Mouse (Mus musculus) ES-Bruce4 (cell line): Measurements from ENCODE around the gene Pgm1. TPM values are rescaled to one million over a fixed set of nuclear protein-coding genes. Genes with fewer than 3 reads are reported as not detected.

ENCODE experiments used
- H3K27ac ChIP-seq: 2 replicates; pipeline ENCODE4 v1.5.1; 2012; ENCODE audit warnings: low read length, inconsistent platforms; ENCODE audit not compliant: insufficient read depth
- H3K27me3 ChIP-seq: 2 replicates; pipeline ENCODE4 v1.6.1; 2012; ENCODE audit warnings: mild to moderate bottlenecking, low read length, inconsistent platforms; ENCODE audit not compliant: control insufficient read depth, poor library complexity, insufficient read depth, severe bottlenecking
- H3K36me3 ChIP-seq: 2 replicates; pipeline ENCODE4 v1.6.1; 2012; ENCODE audit warnings: inconsistent platforms, mild to moderate bottlenecking, low read length, moderate library complexity; ENCODE audit not compliant: control insufficient read depth, poor library complexity, insufficient read depth, severe bottlenecking
- H3K4me1 ChIP-seq: one replicate; pipeline ENCODE4 v1.8.1; 2011; ENCODE audit warnings: low read length; ENCODE audit not compliant: control insufficient read depth, insufficient read depth
- H3K4me3 ChIP-seq: 2 replicates; pipeline ENCODE4 v1.5.1; 2011; ENCODE audit warnings: low read depth, mild to moderate bottlenecking, low read length
- H3K9ac ChIP-seq: 2 replicates; pipeline ENCODE4 v1.6.1; 2012; ENCODE audit warnings: low read depth, mild to moderate bottlenecking, inconsistent platforms; ENCODE audit not compliant: poor library complexity, severe bottlenecking
- H3K9me3 ChIP-seq: replicated peaks from 2 replicates; pipeline ENCODE4 v1.6.1; 2012; ENCODE audit warnings: mild to moderate bottlenecking, low read length, inconsistent platforms; ENCODE audit not compliant: control insufficient read depth, poor library complexity, insufficient read depth, severe bottlenecking
- CTCF ChIP-seq: IDR thresholded peaks from one replicate; pipeline ENCODE4 v1.8.1; 2011; ENCODE audit warnings: low read depth, low read length
- EP300 ChIP-seq: IDR thresholded peaks from 2 replicates; pipeline ENCODE4 v1.6.1; 2011; ENCODE audit warnings: low read depth, low read length; ENCODE audit not compliant: insufficient read depth
- POLR2A ChIP-seq: IDR thresholded peaks from one replicate; pipeline ENCODE4 v1.8.1; 2011; ENCODE audit warnings: low read length; ENCODE audit not compliant: insufficient read depth
- polyA plus RNA-seq: library from polyadenylated mRNA; stranded (reverse); fragments of >200 nt; gene quantifications from 2 replicates; pipeline ENCODE4 v1.2.4, GENCODE M21; 2011; ENCODE audit warnings: low read depth; ENCODE audit not compliant: missing spikeins, insufficient read depth, insufficient read length

The Pgm1 gene
- polyA plus RNA-seq: 36.2 and 39.0 TPM in 2 replicates

- no peak within 1 kb of the TSS for H3K27ac ChIP-seq
- H3K36me3 ChIP-seq: no peaks in the 10 kb centered on the region
- H3K9ac ChIP-seq: peak within 1 kb of the TSS; percentile 34
- TF ChIP-seq POLR2A (no peak), EP300 (0 out of 2 replicates have a peak, but pooled peaks have one; percentile 13)
- H3K9me3 ChIP-seq: no peaks in the 10 kb centered on the region
- peaks cover 2% of the 10 kb centered on the region for H3K4me1 ChIP-seq
- H3K4me3 ChIP-seq: peak within 1 kb of the TSS; percentile 96
- H3K27me3 ChIP-seq: no peaks in the 10 kb centered on the region
These were observed at the start of gene Pgm1 for GRCm38 (mm10) chr4:99929149-99929612. Gene Pgm1, plus strand, starts transcription at chr4:99929414.

DNA sequence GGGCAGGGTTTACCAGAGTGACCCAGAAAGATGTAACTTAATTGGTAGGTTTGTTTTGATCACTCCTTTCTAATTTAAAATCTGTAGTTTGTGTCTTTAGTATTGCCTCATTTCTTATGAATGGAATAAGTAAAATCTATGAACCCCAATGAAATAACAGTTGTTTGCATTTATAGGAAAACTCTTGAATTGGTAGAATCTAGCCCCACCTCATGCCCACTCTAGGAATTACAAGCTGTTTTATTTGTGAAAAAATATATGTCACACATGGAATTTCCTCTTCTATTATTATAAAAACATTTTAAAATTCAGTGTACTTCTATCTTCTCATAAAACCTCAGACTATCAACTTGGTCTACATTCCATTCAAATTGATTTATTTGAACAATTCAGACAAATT lies 47.3 kb upstream of the Pgm1 start:
- H3K9me3 ChIP-seq: no peaks in the 10 kb centered on the region
- no peaks in the 10 kb centered on the region for H3K27me3 ChIP-seq
- TF ChIP-seq EP300: no peak
- no peak for TF ChIP-seq POLR2A
- no peak for TF ChIP-seq CTCF
- no peak overlapping the region for H3K9ac ChIP-seq
- H3K4me1 ChIP-seq: no peaks in the 10 kb centered on the region
- H3K4me3 ChIP-seq: no peak overlapping the region
- H3K27ac ChIP-seq: no peak overlapping the region
- no peaks in the 10 kb centered on the region for H3K36me3 ChIP-seq

- Histone ChIP-seq H3K9ac (no peak overlapping the region), H3K9me3 (no peaks in the 10 kb centered on the region), H3K27me3 (no peaks in the 10 kb centered on the region), H3K4me1 (no peaks in the 10 kb centered on the region), H3K27ac (no peak overlapping the region), H3K4me3 (no peak overlapping the region), H3K36me3 (no peaks in the 10 kb centered on the region)
- TF ChIP-seq POLR2A (no peak), CTCF (no peak), EP300 (no peak)
These were observed 46.8 kb upstream of the Pgm1 start for GRCm38 (mm10) chr4:99882405-99882804.

DNA sequence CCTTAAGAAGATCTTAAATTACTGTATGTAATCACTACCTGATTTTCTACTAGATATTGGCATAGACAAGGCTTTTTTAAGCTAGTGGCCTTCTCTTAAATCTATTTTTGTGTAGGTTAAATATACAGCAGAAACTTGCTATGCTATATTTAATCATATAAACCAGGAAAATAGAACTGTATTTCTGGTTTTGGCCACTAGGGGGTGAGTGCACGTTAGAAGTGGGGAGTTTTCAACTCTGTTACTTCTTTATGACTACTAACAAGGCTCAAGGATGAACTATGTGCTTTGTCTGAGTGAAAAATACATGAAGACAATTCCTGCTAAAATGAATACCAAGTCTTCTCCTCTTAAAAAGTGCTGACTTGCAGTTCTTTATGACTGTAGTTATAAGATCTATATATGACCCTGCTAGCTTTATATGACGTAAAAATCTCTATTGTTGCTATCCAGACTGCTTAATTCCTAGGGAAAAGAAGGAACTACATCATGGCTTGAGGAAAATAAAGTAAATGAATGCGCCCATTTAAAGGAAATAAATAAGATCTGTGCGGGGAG lies 15.2 kb upstream of the Pgm1 start:
- Histone ChIP-seq H3K4me1 (no peaks in the 10 kb centered on the region), H3K9me3 (no peaks in the 10 kb centered on the region), H3K9ac (no peak overlapping the region), H3K27me3 (no peaks in the 10 kb centered on the region; the same call in 1 of the 2 replicates), H3K4me3 (no peak overlapping the region), H3K27ac (no peak overlapping the region), H3K36me3 (no peaks in the 10 kb centered on the region)
- TF ChIP-seq EP300 (no peak), POLR2A (no peak), CTCF (no peak)

GRCm38 (mm10) chr4:99926380-99926779 lies 2.8 kb upstream of the Pgm1 start:
- Histone ChIP-seq H3K36me3 (no peaks in the 10 kb centered on the region), H3K4me1 (peaks cover 2% of the 10 kb centered on the region), H3K9ac (no peak overlapping the region), H3K4me3 (no peak overlapping the region), H3K27ac (no peak overlapping the region), H3K27me3 (no peaks in the 10 kb centered on the region), H3K9me3 (no peaks in the 10 kb centered on the region)
- no peak for TF ChIP-seq CTCF
- TF ChIP-seq EP300: no peak
- TF ChIP-seq POLR2A: no peak

GRCm38 (mm10) chr4:99928521-99928920 lies 693 bp upstream of the Pgm1 start:
- Histone ChIP-seq H3K9ac (no peak overlapping the region), H3K36me3 (no peaks in the 10 kb centered on the region), H3K27me3 (no peaks in the 10 kb centered on the region), H3K27ac (no peak overlapping the region), H3K9me3 (no peaks in the 10 kb centered on the region), H3K4me3 (no peak overlapping the region), H3K4me1 (peaks cover 2% of the 10 kb centered on the region)
- TF ChIP-seq POLR2A (no peak), EP300 (no peak), CTCF (no peak)
